Mouse (Mus musculus): ENCODE results near the gene 9530068E07Rik.

DNA sequence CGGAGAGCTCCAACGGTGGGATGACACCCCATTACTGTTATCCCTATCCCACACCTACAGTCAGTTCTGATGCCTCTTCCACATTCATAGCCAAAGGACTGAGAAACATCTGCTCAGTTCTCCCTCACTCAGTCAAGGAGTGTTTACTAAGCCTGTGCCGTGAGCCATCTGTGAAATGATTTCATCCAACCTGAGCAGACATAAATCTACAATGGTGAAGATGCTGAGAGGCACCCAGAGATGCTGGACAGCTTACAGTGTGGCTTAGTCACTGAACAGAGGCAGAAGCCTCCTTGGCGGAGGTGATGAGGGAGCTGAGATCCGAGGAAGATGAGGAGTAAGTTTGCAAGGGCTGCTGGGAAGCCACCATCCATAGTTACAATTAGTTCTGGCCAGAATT, 62.1 kb downstream of the 9530068E07Rik start:
- TF ChIP-seq CTCF (IDR thresholded peaks at IDR 0.05; ENCODE audit: insufficient read depth, low read depth, low read length) (no peak), POLR2A (IDR thresholded peaks at IDR 0.05; ENCODE audit: insufficient read depth, low read depth, low read length) (no peak)

Data from olfactory bulb, adult 2 months (tissue).